Mouse (Mus musculus) midbrain, embryonic 15.5 days (tissue): ENCODE results near the gene Gm26602. TPM values are rescaled to one million over a fixed set of nuclear protein-coding genes. Genes with fewer than 3 reads are reported as not detected.
"Not testable (repeated sequence)": the region's sequence is repeated elsewhere in the genome, so short reads cannot be mapped to it uniquely, and the experiment has no call there.

Experiments used
- ATAC-seq: fragments of 200-750 bp; cut with Nextera tagmentation; replicated peaks from 2 replicates; pipeline ENCODE4 v1.8.0; 2017; ENCODE audit warnings: moderate TSS enrichment
- H3K27ac ChIP-seq: fragments of 300-500 bp; sonication (generic); 2 replicates; pipeline ENCODE4 v1.5.1; 2015; ENCODE audit warnings: mild to moderate bottlenecking, inconsistent platforms
- H3K27me3 ChIP-seq: fragments of 300-500 bp; sonication (generic); replicated peaks from 2 replicates; pipeline ENCODE4 v1.6.1; 2015; ENCODE audit warnings: inconsistent platforms
- H3K36me3 ChIP-seq: fragments of 300-500 bp; sonication (generic); replicated peaks from 2 replicates; pipeline ENCODE4 v1.6.1; 2015; ENCODE audit warnings: inconsistent platforms
- H3K4me1 ChIP-seq: fragments of 300-500 bp; sonication (generic); 2 replicates; pipeline ENCODE4 v1.6.1; 2015; ENCODE audit warnings: inconsistent platforms
- H3K4me2 ChIP-seq: fragments of 300-500 bp; sonication (generic); 2 replicates; pipeline ENCODE4 v1.6.1; 2015; ENCODE audit warnings: inconsistent platforms, mild to moderate bottlenecking, moderate library complexity
- H3K4me3 ChIP-seq: fragments of 300-500 bp; sonication (generic); 2 replicates; pipeline ENCODE4 v1.5.1; 2015; ENCODE audit warnings: mild to moderate bottlenecking, inconsistent platforms
- H3K9ac ChIP-seq: fragments of 300-500 bp; sonication (generic); 2 replicates; pipeline ENCODE4 v1.6.1; 2015; ENCODE audit warnings: mild to moderate bottlenecking, inconsistent platforms
- H3K9me3 ChIP-seq: fragments of 300-500 bp; sonication (generic); 2 replicates; pipeline ENCODE4 v1.6.1; 2016; ENCODE audit warnings: inconsistent platforms
- WGBS: fragments of 180-500 bp; shearing (Covaris S2); methylation state at CpG from one replicate; pipeline ENCODE4 v1.1.7; 2015; ENCODE audit warnings: mixed read lengths; 5-methylcytosine and 5-hydroxymethylcytosine counted together
- polyA plus RNA-seq: library from polyadenylated mRNA; unstranded; fragments of >200 nt; fragmentation: Nextera tagmentation; extraction: Ambion mirVana; gene quantifications from 2 replicates; pipeline ENCODE4 v1.2.1, GENCODE M21; 2015

Gene Gm26602
- polyA plus RNA-seq, 1 experiment from 2014 or later, result not detected

- H3K4me1 ChIP-seq, result peaks cover 10% of the 10 kb centered on the region
- H3K4me3 ChIP-seq, result no peak overlapping the region
- ATAC-seq, result no peak
- H3K9ac ChIP-seq, result no peak overlapping the region
- H3K36me3 ChIP-seq, result no peaks in the 10 kb centered on the region
- no peaks in the 10 kb centered on the region for H3K9me3 ChIP-seq
- H3K4me2 ChIP-seq, result no peak overlapping the region
- WGBS, result 75% methylated on average over 9 of the region's 9 CpGs
- no peaks in the 10 kb centered on the region for H3K27me3 ChIP-seq
- H3K27ac ChIP-seq, result no peak overlapping the region
These were observed 32.8 kb downstream of the Gm26602 start for GRCm38 (mm10) chr10:79943471-79943901.

GRCm38 (mm10) chr10:79945507-79946234, 35.0 kb downstream of the Gm26602 start:
- Histone ChIP-seq H3K27me3 (no peaks in the 10 kb centered on the region), H3K4me2 (no peak overlapping the region), H3K36me3 (no peaks in the 10 kb centered on the region; the same call in 1 of the 2 replicates), H3K4me1 (peaks cover 10% of the 10 kb centered on the region), H3K9ac (no peak overlapping the region), H3K4me3 (no peak overlapping the region), H3K27ac (no peak overlapping the region), H3K9me3 (no peaks in the 10 kb centered on the region)
- WGBS, result 24% methylated on average over 16 of the region's 16 CpGs
- ATAC-seq, result no peak

GRCm38 (mm10) chr10:79946752-79947322, 36.2 kb downstream of the Gm26602 start:
- H3K4me1 ChIP-seq, result peaks cover 10% of the 10 kb centered on the region
- peaks cover 8% of the 10 kb centered on the region; the same call in 1 of the 2 replicates for H3K36me3 ChIP-seq
- no peak overlapping the region for H3K9ac ChIP-seq
- no peak overlapping the region for H3K27ac ChIP-seq
- H3K4me2 ChIP-seq, result no peak overlapping the region
- H3K9me3 ChIP-seq, result no peaks in the 10 kb centered on the region
- no peak overlapping the region for H3K4me3 ChIP-seq
- H3K27me3 ChIP-seq, result no peaks in the 10 kb centered on the region
- 35% methylated on average over 7 of the region's 7 CpGs for WGBS
- no peak for ATAC-seq

- Histone ChIP-seq H3K4me2 (no peak overlapping the region), H3K27me3 (no peaks in the 10 kb centered on the region), H3K36me3 (peaks cover 8% of the 10 kb centered on the region; the same call in 1 of the 2 replicates), H3K27ac (no peak overlapping the region), H3K9ac (no peak overlapping the region), H3K4me1 (peaks cover 10% of the 10 kb centered on the region), H3K4me3 (no peak overlapping the region), H3K9me3 (no peaks in the 10 kb centered on the region)
- WGBS, result 81% methylated on average over 6 of the region's 6 CpGs
- ATAC-seq, result no peak
These were observed 36.8 kb downstream of the Gm26602 start for GRCm38 (mm10) chr10:79947502-79947901.

- Histone ChIP-seq H3K27me3 (no peaks in the 10 kb centered on the region), H3K4me3 (no peak overlapping the region), H3K4me1 (peaks cover 10% of the 10 kb centered on the region), H3K36me3 (peaks cover 17% of the 10 kb centered on the region; the same call in 1 of the 2 replicates), H3K9ac (no peak overlapping the region), H3K9me3 (no peaks in the 10 kb centered on the region), H3K27ac (no peak overlapping the region), H3K4me2 (no peak overlapping the region)
- no peak for ATAC-seq
- 93% methylated on average over 4 of the region's 4 CpGs for WGBS
These were observed 39.2 kb downstream of the Gm26602 start for GRCm38 (mm10) chr10:79949873-79950272.

- Histone ChIP-seq H3K4me2 (no peak overlapping the region), H3K27me3 (no peaks in the 10 kb centered on the region), H3K36me3 (peaks cover 17% of the 10 kb centered on the region; the same call in 1 of the 2 replicates), H3K9me3 (no peaks in the 10 kb centered on the region), H3K4me3 (no peak overlapping the region), H3K9ac (no peak overlapping the region), H3K4me1 (peaks cover 7% of the 10 kb centered on the region), H3K27ac (no peak overlapping the region)
- 79% methylated on average over 18 of the region's 18 CpGs for WGBS
- ATAC-seq, result no peak
These were observed 40.0 kb downstream of the Gm26602 start for GRCm38 (mm10) chr10:79950661-79951060.

GRCm38 (mm10) chr10:79953946-79954345, 43.3 kb downstream of the Gm26602 start:
- no peak overlapping the region for H3K9ac ChIP-seq
- H3K4me2 ChIP-seq, result no peak overlapping the region
- no peaks in the 10 kb centered on the region for H3K4me1 ChIP-seq
- no peak overlapping the region for H3K27ac ChIP-seq
- no peak for ATAC-seq
- no peaks in the 10 kb centered on the region for H3K9me3 ChIP-seq
- H3K4me3 ChIP-seq, result no peak overlapping the region
- 90% methylated on average over 6 of the region's 6 CpGs for WGBS
- H3K27me3 ChIP-seq, result no peaks in the 10 kb centered on the region
- peaks cover 17% of the 10 kb centered on the region; the same call in 1 of the 2 replicates for H3K36me3 ChIP-seq

- no peaks in the 10 kb centered on the region for H3K27me3 ChIP-seq
- no peaks in the 10 kb centered on the region for H3K9me3 ChIP-seq
- H3K4me2 ChIP-seq, result no peak overlapping the region
- no peak overlapping the region for H3K9ac ChIP-seq
- ATAC-seq, result no peak
- H3K4me3 ChIP-seq, result no peak overlapping the region
- WGBS, result 76% methylated on average over 9 of the region's 9 CpGs
- peaks cover 17% of the 10 kb centered on the region; the same call in 1 of the 2 replicates for H3K36me3 ChIP-seq
- H3K4me1 ChIP-seq, result peaks cover 3% of the 10 kb centered on the region
- H3K27ac ChIP-seq, result no peak overlapping the region
These were observed 45.0 kb downstream of the Gm26602 start for GRCm38 (mm10) chr10:79955691-79956090.

GRCm38 (mm10) chr10:79956643-79957154, 46.0 kb downstream of the Gm26602 start:
- ATAC-seq, result no peak
- Histone ChIP-seq H3K4me1 (peaks cover 9% of the 10 kb centered on the region), H3K4me3 (no peak overlapping the region), H3K4me2 (no peak overlapping the region), H3K27me3 (no peaks in the 10 kb centered on the region), H3K27ac (no peak overlapping the region), H3K9me3 (no peaks in the 10 kb centered on the region), H3K36me3 (peaks cover 9% of the 10 kb centered on the region; the same call in 1 of the 2 replicates), H3K9ac (no peak overlapping the region)
- 20% methylated on average over 4 of the region's 4 CpGs for WGBS

- Histone ChIP-seq H3K9me3 (no peaks in the 10 kb centered on the region), H3K4me1 (peaks cover 9% of the 10 kb centered on the region), H3K4me2 (peak overlapping the region; percentile 8; the same call in 1 of the 2 replicates), H3K36me3 (peaks cover 9% of the 10 kb centered on the region; the same call in 1 of the 2 replicates), H3K4me3 (no peak overlapping the region), H3K9ac (no peak overlapping the region), H3K27ac (no peak overlapping the region), H3K27me3 (no peaks in the 10 kb centered on the region)
- 13% methylated on average over 21 of the region's 21 CpGs for WGBS
- ATAC-seq, result no peak
These were observed 47.6 kb downstream of the Gm26602 start for GRCm38 (mm10) chr10:79958140-79958816.

GRCm38 (mm10) chr10:79959412-79959811, 48.8 kb downstream of the Gm26602 start:
- not testable (repeated sequence) for H3K9ac ChIP-seq, H3K27ac ChIP-seq, H3K4me1 ChIP-seq, ATAC-seq, H3K9me3 ChIP-seq, H3K27me3 ChIP-seq
- Histone ChIP-seq H3K4me3 (peak overlapping the region; percentile 58), H3K4me2 (peak overlapping the region; percentile 75), H3K36me3 (peaks cover 11% of the 10 kb centered on the region; the same call in 1 of the 2 replicates)
- WGBS, result 35% methylated on average over 10 of the region's 10 CpGs
